Mouse (Mus musculus): ENCODE data around the gene Got1.

The Got1 gene

DNA sequence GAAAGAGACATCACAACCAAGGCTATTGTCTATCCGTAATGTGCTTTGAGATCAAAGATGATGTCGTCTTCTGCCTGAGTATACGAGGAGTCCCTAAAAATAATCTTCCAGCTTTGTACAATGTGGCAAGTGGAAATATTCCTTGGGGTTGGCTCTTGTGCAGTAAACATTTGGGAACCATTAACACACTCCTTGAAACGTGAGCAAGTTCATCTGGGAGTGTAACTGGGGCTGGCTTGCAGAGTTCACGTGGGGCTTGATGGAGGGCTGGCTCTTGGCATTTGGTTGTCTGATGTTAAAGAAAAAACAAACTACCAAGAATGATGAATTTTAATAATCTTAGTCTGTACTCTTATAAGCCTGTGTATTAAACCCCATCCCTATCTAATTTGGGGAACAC is 45.0 kb downstream of the Got1 start:
- no peak for DNase-seq (ENCODE audit: low spot score)

DNA sequence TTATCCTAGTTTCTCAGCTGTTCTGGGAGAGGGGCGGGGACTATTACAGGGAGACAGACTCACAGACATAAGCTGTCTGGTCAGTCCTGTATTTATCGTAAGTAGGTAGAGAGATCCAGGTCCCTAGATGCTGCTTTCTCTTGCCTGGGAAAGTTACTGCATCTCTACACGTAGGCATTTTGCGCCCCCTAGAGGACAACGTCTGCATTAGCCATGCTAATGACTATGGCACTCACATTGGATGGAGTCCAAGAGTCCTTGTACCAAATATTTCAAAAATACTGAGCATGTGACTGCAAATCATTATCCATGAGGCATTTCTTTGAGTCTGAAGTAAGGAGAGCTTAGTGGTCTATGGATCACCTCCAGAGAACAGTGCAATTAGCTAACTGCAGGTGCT is 45.5 kb downstream of the Got1 start:
- peak; percentile 75 for DNase-seq (ENCODE audit: low spot score)

DNA sequence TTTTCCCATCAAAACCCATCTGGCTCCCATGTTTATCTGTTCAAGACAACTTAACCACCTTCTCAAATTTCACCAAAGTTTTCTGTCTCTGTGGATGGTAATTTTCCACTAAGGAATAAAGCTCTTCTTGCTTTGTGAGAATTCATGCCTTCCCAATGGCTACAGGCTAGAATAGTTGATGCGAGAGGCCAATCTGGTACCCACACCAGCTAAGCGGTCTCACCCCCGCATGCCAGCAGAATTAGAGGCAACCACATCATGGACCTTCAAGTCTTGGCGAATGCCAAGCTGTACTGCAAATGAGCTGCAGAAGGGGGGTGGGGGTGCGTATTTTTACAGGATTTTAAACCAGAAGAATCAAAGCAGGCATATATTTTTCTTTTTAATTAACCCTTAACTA is 47.0 kb downstream of the Got1 start:
- no peak for DNase-seq (ENCODE audit: low spot score)

DNA sequence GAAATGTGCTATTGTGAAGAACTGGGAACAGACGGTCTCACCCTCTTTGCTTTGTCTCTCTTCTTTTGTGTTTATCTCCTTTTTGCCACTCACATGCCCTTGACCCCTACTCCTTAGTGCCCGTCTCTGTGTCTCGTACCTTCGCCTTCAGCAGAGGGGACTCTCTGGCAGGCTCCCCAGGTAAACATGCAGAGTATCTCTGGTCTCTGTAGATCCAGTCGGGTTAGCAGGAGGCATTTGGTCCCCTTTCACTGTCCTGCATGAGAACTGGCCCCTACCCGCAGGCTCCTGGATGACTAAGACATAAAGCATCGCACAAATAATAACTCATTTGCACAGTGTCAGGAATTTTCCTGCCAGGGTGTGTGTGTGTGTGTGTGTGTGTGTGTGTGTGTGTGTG is 48.3 kb downstream of the Got1 start:
- DNase-seq (ENCODE audit: low spot score): no peak

DNA sequence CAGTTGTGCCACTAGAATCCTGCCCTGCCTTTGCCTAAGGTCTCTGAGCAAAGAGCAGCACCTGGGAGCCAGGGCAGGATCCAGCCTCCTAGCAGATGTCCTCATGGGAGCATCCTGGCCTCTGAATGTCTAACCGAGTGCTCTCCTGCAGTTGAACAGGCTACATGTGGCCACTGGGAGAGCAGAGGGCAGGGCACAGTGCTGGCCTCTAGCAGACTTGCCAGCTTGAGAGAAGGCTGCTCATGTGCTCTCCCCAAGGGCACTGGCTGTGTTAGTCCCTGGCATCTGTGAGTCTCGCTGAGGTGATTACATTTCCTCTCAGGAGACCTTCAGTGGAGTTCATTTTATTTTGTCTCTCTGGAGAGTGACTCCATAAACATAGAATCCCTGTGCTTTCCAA is 48.8 kb downstream of the Got1 start:
- DNase-seq (ENCODE audit: low spot score): no peak

DNA sequence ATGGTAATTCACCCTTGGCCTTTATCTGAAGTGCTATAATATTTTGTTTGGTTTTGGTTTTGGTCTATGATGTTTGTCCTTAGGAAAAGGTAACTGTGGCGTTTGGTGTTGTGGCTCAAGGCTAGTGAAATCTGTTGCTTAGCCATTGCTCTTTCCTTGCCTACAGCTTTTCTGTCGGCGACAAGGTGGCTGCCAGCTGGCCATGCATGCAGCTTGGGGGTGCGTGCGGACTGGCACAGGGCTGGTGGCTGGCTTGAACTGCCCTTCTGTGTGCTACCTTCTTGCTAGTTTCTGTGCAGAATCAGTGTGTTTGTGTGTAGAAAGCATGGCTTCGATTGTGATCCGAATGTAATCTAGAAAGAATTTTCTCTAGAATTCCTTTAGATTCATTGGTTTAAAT is 51.6 kb downstream of the Got1 start:
- DNase-seq (ENCODE audit: low spot score): no peak

DNA sequence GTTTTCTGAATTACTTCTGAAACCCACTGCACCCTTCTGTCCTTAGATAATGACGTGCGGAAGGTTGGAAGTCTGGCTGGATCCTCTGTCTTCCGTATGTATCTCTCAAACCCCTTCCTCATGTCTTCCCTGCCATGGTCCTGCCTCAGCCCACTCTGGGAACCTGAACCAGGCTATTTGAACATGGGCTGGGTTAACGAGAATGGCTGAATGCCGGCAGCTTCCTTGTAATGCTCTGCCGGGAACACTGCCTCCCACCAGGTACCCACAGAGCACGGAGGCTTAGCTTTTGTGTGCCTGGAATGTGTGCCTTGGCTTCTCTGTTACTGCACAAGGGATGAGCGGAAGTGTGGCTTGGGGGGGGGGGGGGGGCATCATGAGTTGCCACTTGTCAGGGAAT is 52.1 kb downstream of the Got1 start:
- no peak for DNase-seq (ENCODE audit: low spot score)

DNA sequence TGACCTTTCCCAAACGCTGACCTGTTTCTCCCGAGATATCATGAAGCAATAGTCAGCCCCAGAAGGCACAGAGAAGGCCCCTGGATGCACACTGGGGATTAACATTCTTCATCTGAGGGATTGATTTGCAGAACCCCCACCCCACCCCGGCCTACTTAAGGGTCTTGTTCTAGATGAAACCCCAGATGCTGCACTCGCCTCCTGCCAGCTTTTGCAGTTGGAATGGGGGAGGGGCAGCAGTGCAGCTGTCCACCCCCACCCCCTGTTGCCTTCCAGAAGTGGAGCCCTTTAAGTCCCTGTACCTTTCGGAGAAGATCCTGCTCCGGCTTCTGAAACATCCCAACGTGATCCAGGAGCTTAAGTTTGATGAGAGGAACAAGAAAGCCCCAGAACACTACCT is 55.1 kb downstream of the Got1 start:
- DNase-seq (ENCODE audit: low spot score): no peak

DNA sequence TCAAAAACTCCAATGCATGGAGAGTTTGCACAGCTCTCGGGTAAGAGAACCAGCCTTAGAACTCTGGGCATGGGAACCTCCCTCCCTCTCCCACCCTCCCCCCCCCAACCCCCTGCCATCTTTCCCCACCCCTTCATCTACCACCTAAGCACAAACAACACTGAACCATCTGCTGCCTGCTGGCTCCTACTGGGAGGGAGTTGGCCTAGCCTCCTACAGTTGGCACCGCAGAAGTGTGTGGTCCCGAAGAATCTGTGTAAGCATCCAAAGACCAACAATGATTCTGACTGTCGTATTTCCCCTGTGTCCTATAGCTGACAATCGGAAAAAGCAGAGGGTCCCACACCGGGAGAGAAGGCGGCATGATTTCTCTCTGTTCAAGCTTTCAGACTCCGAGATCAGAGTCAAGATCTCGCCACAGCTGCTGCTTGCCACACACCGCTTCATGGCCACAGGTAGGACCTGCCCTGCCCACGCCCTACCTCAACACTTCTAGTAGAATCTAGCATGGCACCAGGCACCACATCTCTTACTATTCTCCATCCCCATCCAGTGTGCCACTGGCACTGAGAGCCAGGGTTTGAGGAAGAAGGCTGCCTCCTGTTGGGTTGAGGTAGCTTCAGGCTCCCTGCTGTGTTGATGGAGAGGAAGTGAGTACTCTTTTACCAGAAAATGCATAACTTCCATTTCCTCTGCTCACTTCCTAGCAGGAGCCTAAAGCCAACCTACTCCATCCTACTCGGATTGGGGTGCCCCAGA is 56.3 kb downstream of the Got1 start:
- no peak for DNase-seq (ENCODE audit: low spot score)

DNA sequence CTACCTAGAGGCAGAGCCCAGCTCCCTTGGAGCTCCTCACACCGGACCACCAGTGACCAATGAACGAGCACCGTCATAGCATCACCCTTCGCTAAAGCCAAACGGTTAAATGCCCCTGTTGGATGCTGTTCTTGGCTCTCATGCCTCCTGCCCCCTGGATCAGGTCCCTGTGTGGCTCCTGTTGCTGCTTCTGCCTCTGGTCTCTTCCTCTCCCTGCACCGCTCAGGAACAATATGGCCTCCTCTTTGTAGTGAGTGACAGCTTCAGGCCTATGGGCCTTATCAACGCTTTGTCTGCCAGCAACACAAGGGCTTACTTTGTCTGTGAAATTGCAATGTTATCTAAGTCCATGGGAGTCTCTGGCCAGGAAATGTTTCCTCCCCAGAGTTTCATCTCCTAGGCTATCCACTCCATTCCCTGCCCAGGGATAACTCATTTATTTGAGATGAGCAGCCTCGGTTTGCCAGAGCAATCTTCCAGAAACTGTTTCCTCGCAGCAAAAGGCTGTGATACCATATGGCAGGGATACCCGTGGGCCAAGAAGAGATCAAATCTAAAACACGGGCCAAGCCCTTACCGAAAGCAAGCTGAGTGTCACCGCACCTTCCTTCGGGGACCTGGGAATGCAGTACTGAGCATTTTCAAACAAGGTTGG is 58.7 kb downstream of the Got1 start:
- no peak for DNase-seq (ENCODE audit: low spot score)

DNA sequence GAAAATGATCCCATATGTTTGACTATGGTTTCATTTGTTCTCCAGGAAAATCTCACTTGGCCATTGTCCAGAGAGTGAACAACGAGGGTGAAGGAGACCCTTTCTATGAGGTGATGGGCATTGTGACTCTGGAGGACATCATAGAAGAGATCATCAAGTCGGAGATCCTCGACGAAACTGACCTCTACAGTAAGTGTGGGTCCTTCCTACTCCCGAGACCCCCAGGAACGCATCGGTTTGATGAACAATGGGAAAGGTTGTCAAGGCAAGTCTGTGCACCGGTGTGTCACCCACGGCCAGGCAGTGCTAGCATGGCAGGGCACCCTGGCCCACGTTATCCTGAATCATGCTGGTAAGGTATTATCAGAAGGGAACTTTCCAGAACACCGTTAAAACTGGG is 59.3 kb downstream of the Got1 start:
- DNase-seq (ENCODE audit: low spot score): no peak

DNA sequence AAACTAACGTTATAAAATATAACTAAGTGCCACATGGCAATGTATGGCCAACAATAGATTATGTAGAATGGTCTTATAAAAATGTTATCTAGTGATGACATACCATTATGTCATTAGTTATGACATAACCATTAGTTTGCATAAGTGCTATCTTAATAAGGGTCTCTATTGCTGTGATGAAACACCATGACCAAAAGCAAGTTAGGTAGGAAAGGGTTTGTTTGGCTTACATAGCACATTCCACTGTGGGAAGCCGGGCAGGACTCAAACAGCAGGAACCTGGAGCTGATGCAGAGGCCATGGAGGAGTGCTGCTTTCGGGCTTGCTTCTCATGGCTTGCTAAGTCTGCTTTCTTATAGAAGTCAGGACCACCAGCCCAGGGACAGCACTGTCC is 60.1 kb downstream of the Got1 start:
- DNase-seq (ENCODE audit: low spot score): no peak

DNA sequence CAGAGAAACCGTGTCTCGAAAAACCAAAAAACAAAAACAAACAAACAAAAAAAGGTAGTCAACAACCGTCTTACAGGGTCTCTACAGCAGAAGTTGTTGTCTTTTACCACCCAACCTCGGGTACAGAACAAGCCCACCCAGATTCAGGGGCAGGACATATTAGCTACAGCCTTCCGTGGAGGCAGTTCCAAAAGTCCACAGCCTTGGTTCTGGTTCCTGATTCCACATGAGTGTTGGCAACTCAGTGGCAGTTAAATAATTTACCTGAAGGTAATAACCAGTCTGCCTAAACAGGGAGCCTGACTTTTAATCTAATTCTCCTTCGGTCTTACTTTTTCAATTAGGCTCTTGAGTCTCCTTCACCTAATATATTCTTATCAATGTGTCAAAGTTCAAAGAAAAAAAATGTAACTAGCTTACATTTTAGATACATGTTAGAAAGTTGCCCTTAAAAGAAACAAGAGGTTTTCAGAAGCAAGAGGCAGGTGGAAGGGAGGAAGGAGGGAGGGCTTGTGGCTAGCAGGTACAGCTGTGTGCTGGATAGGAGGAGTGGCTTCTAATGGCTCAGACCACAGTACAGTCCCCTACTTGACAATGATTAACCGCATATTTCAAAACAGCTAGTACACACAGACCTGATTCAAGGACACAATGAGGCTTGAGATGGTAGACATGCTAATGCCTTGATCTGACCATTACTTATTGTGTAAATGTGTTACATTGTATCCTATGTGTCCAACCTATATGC is 60.7 kb downstream of the Got1 start:
- no peak for DNase-seq (ENCODE audit: low spot score)

DNA sequence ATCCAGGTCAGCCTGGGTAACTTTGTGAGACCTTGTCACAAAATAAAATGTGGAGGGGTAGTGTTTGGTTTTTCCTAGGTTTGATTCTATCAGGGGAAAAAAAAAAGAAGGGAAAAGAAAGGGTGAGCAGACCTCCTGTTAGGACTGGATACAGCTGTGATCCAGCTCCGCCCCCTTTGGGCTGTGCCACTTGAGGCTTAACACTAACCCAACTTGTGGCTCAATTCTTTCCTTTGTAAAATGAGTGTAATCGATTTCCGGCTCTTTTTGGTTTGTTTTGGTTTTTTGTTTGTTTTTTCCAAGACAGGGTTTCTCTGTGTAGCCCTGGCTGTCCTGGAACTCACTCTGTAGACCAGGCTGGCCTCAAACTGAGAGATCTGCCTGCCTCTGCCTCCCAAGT is 62.3 kb downstream of the Got1 start:
- no peak for DNase-seq (ENCODE audit: low spot score)

DNA sequence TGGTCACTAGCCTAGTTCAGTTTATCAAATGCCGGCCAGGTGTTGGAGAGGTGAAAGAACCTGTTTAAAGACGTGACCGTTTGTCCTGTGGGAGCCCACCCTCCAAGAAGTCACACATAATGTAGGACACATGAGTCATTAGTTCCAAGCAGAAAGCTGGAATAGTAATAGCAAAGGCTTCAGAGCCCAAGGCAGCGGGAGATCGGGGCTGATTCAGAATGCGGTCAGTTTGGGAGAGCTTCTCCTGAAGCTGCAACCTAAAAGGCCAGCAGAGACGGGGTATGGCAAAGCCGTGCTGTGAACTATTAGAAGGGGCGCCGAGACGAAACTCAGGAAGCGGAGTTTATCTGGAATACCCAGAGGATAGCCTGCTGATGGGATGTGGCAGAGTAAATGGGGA is 63.9 kb downstream of the Got1 start:
- DNase-seq (ENCODE audit: low spot score): no peak

DNA sequence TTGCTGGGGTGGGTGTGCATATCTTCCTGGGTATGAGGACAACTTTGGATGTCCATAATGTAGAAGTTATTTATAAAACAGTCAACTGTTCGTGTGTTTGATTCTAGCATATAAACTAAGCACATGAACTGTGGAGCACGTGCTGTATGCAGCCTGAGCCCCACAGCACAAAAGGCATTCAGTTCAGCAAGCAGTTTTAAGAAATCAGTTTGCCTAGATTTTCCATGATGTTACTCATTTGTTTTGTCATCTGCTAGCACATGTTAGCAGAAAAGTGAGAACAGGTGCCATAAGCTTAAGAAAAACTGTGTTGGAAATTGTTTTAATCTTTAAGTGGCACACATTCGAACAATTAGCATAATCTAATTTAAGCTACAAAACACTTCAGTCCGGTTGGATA is 64.5 kb downstream of the Got1 start:
- DNase-seq (ENCODE audit: low spot score): no peak

DNA sequence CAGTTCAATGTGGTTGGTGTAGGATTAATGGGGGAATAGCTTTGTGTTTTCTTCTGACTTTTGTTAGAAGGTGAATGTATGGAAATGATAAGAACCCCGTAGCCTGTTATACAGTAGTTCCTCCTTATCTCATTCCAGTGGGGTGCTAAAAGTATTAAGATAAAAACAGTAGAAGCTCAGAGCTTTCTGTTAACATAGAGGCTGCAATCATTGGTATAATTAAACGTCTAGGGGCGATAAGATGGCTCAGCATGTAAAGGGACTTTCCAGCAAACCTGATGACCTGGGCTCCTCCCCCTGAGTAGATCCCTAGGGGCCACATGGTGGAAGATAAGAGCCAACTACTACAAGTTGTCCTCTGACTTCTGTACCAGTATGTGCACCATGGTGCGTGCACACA is 71.4 kb downstream of the Got1 start:
- DNase-seq (ENCODE audit: low spot score): no peak

DNA sequence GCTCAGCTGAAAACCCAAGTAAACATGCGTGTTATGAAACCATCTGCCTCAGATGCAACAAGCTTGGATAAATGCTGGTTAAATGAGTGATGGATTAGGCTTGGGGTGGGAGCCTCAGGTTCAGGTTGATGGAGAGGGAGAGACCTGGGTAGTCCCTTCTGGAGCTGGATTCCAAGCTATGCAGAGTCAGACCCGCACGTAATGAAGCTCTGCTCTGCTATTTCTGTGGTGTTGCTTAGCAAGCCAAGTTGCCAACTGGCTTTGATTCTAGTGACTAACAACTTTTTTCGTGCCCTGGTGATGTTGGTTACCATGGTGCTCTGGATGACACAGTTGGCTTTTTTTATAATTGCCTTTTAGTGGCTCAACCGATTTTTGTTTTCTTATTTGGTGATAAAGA is 72.2 kb downstream of the Got1 start:
- no peak for DNase-seq (ENCODE audit: low spot score)

DNA sequence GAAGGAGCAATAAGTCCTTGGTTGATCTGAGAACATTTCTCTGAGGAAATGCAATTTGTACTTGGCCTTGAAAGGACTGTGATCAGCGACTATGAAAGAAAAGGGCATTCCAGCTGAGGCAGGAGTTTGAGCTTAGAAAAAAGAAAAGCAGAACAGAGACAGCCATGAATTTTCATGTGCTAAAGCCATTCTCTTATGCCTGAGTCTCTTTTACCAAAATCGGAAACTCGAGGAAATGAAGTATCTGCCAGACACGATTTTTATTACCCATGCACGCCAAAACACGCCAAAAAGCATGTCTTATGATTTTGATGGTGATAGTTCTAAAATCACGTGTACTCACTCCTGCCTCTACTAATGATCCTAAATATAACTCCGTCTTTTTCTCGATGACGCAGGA is 72.8 kb downstream of the Got1 start:
- DNase-seq (ENCODE audit: low spot score): no peak
